Mouse (Mus musculus): Measurements from ENCODE around the gene Gm28230.

DNA sequence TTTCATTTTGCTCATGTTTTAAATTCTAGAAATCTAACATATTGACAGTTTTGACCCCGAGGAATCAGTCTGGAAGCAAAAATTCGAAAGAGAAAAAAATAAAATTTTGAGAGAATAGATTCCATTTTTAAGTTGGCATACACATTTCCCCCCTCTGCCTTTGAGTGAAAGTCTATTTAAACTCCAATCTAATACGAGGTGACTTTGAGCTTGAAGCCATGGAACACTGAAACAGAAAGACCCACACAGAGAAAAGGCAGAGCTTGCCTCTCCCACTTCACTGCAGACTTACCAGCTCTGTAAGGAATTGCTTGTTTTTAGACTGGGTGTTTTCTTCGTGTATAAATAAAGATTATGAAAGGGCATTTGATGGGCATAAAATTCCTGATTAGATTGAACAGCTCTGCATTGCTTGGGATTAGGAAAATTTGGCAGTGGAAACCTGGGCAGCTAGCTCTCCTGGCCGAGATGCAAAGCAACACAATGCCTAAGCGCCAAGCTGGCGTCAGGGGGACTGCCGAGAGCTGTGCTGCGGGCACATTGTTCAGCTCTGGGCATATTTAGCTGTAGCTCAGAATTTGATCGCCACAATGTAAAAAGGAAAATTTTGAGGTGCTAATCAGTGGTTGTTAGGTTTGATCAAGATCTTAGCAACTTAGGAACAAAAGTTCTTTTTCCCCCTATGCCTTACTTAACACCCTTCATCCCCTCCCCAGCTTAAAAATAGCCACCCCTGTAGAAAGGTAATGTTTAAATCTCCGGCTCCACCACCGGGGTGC, 37.5 kb upstream of the Gm28230 start:
- TF ChIP-seq CTCF (IDR thresholded peaks at IDR 0.05; ENCODE audit: insufficient read depth, low read depth, low read length) (no peak), POLR2A (IDR thresholded peaks at IDR 0.05; ENCODE audit: insufficient read depth, low read depth, low read length) (no peak)
